Mouse (Mus musculus) liver, embryonic 12.5 days (tissue): ENCODE measurements around the gene Adamtsl2. TPM values are rescaled to one million over a fixed set of nuclear protein-coding genes. Genes with fewer than 3 reads are reported as not detected.

ENCODE experiments used
- ATAC-seq: fragments of 200-750 bp; cut with Nextera tagmentation; 2 replicates; pipeline ENCODE4 v1.8.0; 2017; ENCODE audit warnings: moderate number of reproducible peaks, mild to moderate bottlenecking, moderate library complexity
- H3K27ac ChIP-seq: fragments of 300-500 bp; sonication (generic); 2 replicates; pipeline ENCODE4 v1.5.1; 2016; ENCODE audit warnings: mild to moderate bottlenecking
- H3K27me3 ChIP-seq: fragments of 300-500 bp; sonication (generic); replicated peaks from 2 replicates; pipeline ENCODE4 v1.6.1; 2016; ENCODE audit warnings: mild to moderate bottlenecking, moderate library complexity
- H3K36me3 ChIP-seq: fragments of 300-500 bp; sonication (generic); 2 replicates; pipeline ENCODE4 v1.6.1; 2016; ENCODE audit warnings: mild to moderate bottlenecking, moderate library complexity
- H3K4me1 ChIP-seq: fragments of 300-500 bp; sonication (generic); 2 replicates; pipeline ENCODE4 v1.6.1; 2016
- H3K4me2 ChIP-seq: fragments of 300-500 bp; sonication (generic); 2 replicates; pipeline ENCODE4 v1.6.1; 2016; ENCODE audit warnings: mild to moderate bottlenecking, moderate library complexity
- H3K4me3 ChIP-seq: fragments of 300-500 bp; sonication (generic); 2 replicates; pipeline ENCODE4 v1.5.1; 2016; ENCODE audit warnings: mild to moderate bottlenecking, moderate library complexity
- H3K9ac ChIP-seq: fragments of 300-500 bp; sonication (generic); 2 replicates; pipeline ENCODE4 v1.6.1; 2016; ENCODE audit warnings: mild to moderate bottlenecking, moderate library complexity
- H3K9me3 ChIP-seq: fragments of 300-500 bp; sonication (generic); replicated peaks from 2 replicates; pipeline ENCODE4 v1.6.1; 2016; ENCODE audit warnings: mild to moderate bottlenecking, moderate library complexity
- WGBS: fragments of 180-500 bp; shearing (Covaris S2); methylation state at CpG from one replicate; pipeline ENCODE4 v1.1.7; 2016; ENCODE audit not compliant: insufficient replicate concordance; 5-methylcytosine and 5-hydroxymethylcytosine counted together
- polyA plus RNA-seq: library from polyadenylated mRNA; unstranded; fragments of >200 nt; fragmentation: Nextera tagmentation; extraction: Ambion mirVana; gene quantifications from 2 replicates; pipeline ENCODE4 v1.2.1, GENCODE M21; 2016

The Adamtsl2 gene
- polyA plus RNA-seq, 1 experiment from 2014 or later = 0.77 TPM

GRCm38 (mm10) chr2:27096341-27096981 is 17.3 kb downstream of the Adamtsl2 start:
- no peak for ATAC-seq
- H3K4me3 ChIP-seq = no peak overlapping the region
- 43% methylated on average over 13 of the region's 13 CpGs for WGBS
- peaks cover 13% of the 10 kb centered on the region for H3K27me3 ChIP-seq
- H3K4me1 ChIP-seq = peaks cover 11% of the 10 kb centered on the region; the same call in 1 of the 2 replicates
- H3K27ac ChIP-seq = no peak overlapping the region
- H3K9ac ChIP-seq = no peak overlapping the region
- H3K36me3 ChIP-seq = no peaks in the 10 kb centered on the region
- no peak overlapping the region for H3K4me2 ChIP-seq
- H3K9me3 ChIP-seq = no peaks in the 10 kb centered on the region

DNA sequence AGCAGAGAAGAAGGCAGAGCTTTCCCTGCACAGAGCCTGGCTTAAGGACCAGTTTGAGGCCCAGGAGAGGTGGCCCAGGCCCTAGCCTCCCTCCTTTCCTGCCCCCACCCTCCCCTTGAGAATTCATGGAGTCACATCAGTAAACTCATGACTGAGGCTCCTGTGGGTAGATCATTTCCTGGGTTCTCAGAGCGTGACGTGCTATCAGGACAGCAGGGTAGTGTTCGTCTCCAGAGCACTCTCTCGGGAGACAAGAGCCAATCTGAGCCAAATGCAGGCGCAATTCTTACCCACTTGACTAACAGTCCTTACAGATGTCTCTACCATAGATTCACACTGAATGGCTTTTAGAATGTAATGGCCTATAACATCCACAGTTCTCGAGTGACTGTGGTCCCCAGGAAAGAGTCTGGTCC is 18.1 kb downstream of the Adamtsl2 start:
- peaks cover 11% of the 10 kb centered on the region; the same call in 1 of the 2 replicates for H3K4me1 ChIP-seq
- no peak overlapping the region for H3K4me3 ChIP-seq
- H3K4me2 ChIP-seq = no peak overlapping the region
- peaks cover 17% of the 10 kb centered on the region for H3K27me3 ChIP-seq
- 32% methylated on average over 6 of the region's 6 CpGs for WGBS
- ATAC-seq = no peak
- H3K9me3 ChIP-seq = no peaks in the 10 kb centered on the region
- no peak overlapping the region for H3K27ac ChIP-seq
- no peak overlapping the region for H3K9ac ChIP-seq
- H3K36me3 ChIP-seq = no peaks in the 10 kb centered on the region

GRCm38 (mm10) chr2:27097776-27098175 is 18.6 kb downstream of the Adamtsl2 start:
- H3K27ac ChIP-seq = no peak overlapping the region
- H3K9ac ChIP-seq = no peak overlapping the region
- H3K4me3 ChIP-seq = no peak overlapping the region
- H3K9me3 ChIP-seq = no peaks in the 10 kb centered on the region
- no peak overlapping the region for H3K4me2 ChIP-seq
- no peaks in the 10 kb centered on the region for H3K36me3 ChIP-seq
- ATAC-seq = no peak
- 21% methylated on average over 6 of the region's 6 CpGs for WGBS
- H3K4me1 ChIP-seq = peaks cover 11% of the 10 kb centered on the region; the same call in 1 of the 2 replicates
- peaks cover 17% of the 10 kb centered on the region for H3K27me3 ChIP-seq

DNA sequence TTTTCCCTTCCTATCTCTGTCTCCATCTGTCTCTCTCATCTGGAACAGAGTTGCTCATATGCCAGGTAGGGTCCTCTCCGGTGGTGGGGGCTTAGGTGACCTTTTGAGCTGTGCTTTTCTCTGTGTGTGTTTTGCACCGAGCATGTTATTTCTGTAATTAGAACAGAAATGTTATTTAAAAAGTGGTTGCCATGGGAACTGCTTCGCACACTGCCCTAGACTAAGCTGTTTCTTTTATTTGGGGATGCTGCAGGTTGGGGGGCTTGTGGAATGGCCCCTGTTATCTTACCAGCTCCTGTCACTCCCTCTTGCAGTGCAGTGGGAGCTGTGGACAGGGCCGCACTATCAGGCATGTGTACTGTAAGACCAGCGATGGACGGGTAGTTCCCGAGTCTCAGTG is 24.4 kb downstream of the Adamtsl2 start:
- Histone ChIP-seq H3K27ac (no peak overlapping the region), H3K36me3 (no peaks in the 10 kb centered on the region), H3K4me3 (no peak overlapping the region), H3K27me3 (peaks cover 18% of the 10 kb centered on the region; the same call in 1 of the 2 replicates), H3K4me1 (no peaks in the 10 kb centered on the region), H3K4me2 (no peak overlapping the region), H3K9me3 (no peaks in the 10 kb centered on the region), H3K9ac (no peak overlapping the region)
- ATAC-seq = no peak
- whole genome bisulfite sequencing = 63% methylated on average over 7 of the region's 7 CpGs

GRCm38 (mm10) chr2:27106816-27107215 is 27.6 kb downstream of the Adamtsl2 start:
- Histone ChIP-seq H3K9ac (no peak overlapping the region), H3K27ac (no peak overlapping the region), H3K36me3 (no peaks in the 10 kb centered on the region), H3K4me3 (no peak overlapping the region), H3K9me3 (no peaks in the 10 kb centered on the region), H3K4me2 (no peak overlapping the region), H3K27me3 (peaks cover 14% of the 10 kb centered on the region; the same call in 1 of the 2 replicates), H3K4me1 (no peaks in the 10 kb centered on the region)
- 56% methylated on average over 3 of the region's 3 CpGs for WGBS
- ATAC-seq = no peak

DNA sequence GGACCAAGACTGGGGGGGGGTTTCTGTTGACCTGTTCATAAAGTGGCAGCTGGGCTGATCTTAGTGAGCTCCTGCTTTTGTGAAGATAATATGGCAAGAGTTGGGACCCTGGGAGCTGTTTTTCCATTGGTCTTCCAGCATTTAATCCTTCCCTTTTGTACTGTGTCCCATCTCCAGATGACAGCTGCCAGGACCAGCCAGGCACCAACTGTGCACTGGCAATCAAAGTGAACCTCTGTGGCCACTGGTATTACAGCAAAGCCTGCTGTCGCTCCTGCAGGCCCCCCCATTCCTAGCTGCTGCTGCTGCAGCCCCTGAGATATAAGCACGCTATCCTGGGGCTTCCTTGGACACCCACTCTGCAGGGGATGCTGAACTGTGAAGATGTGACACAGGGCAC is 29.0 kb downstream of the Adamtsl2 start:
- H3K4me1 ChIP-seq = no peaks in the 10 kb centered on the region
- no peak for ATAC-seq
- H3K9ac ChIP-seq = no peak overlapping the region
- H3K4me3 ChIP-seq = no peak overlapping the region
- no peak overlapping the region for H3K4me2 ChIP-seq
- H3K27me3 ChIP-seq = 0 out of 2 replicates have a peak, but pooled peaks cover 18% of the 10 kb centered on the region
- H3K36me3 ChIP-seq = no peaks in the 10 kb centered on the region
- WGBS = 58% methylated on average over 2 of the region's 2 CpGs
- H3K27ac ChIP-seq = no peak overlapping the region
- no peaks in the 10 kb centered on the region for H3K9me3 ChIP-seq

- Histone ChIP-seq H3K27me3 (0 out of 2 replicates have a peak, but pooled peaks cover 18% of the 10 kb centered on the region), H3K9me3 (no peaks in the 10 kb centered on the region), H3K4me3 (no peak overlapping the region), H3K36me3 (no peaks in the 10 kb centered on the region), H3K4me2 (no peak overlapping the region), H3K9ac (no peak overlapping the region), H3K4me1 (no peaks in the 10 kb centered on the region), H3K27ac (no peak overlapping the region)
- WGBS = 64% methylated on average over 5 of the region's 5 CpGs
- no peak for ATAC-seq
Observed at GRCm38 (mm10) chr2:27109052-27109451, 29.9 kb downstream of the Adamtsl2 start.

- ATAC-seq = no peak
- Histone ChIP-seq H3K4me3 (no peak overlapping the region), H3K4me1 (no peaks in the 10 kb centered on the region), H3K9me3 (no peaks in the 10 kb centered on the region), H3K4me2 (no peak overlapping the region), H3K27ac (no peak overlapping the region), H3K36me3 (no peaks in the 10 kb centered on the region), H3K9ac (no peak overlapping the region), H3K27me3 (0 out of 2 replicates have a peak, but pooled peaks cover 9% of the 10 kb centered on the region)
- 74% methylated on average over 20 of the region's 20 CpGs for WGBS
Observed at GRCm38 (mm10) chr2:27112585-27112984, 33.4 kb downstream of the Adamtsl2 start.

DNA sequence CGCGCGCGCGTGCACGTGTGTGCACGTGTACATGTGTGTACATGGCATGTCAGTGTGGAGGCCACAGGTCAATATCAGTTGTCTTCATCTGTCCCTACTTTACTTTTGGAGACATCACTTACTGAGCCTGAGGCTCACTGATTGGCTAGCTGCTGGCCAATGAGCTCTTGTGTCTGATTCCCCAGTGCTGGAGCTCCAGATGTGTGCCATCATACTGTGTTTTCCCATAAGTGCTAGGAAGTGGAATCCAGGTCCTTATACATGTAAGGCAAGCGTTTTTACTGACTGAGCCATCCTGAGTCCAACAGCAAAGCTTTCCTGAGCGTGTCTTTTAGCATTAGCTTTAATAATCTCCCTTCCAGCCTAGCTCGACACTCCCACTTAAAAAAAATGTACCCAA is 35.0 kb downstream of the Adamtsl2 start:
- H3K36me3 ChIP-seq = no peaks in the 10 kb centered on the region
- no peak for ATAC-seq
- H3K9ac ChIP-seq = no peak overlapping the region
- no peak overlapping the region for H3K27ac ChIP-seq
- H3K27me3 ChIP-seq = 0 out of 2 replicates have a peak, but pooled peaks cover 5% of the 10 kb centered on the region
- no peaks in the 10 kb centered on the region for H3K9me3 ChIP-seq
- H3K4me3 ChIP-seq = no peak overlapping the region
- no peaks in the 10 kb centered on the region for H3K4me1 ChIP-seq
- WGBS = 74% methylated on average over 10 of the region's 10 CpGs
- H3K4me2 ChIP-seq = no peak overlapping the region

GRCm38 (mm10) chr2:27118452-27118851 is 39.3 kb downstream of the Adamtsl2 start:
- Histone ChIP-seq H3K27ac (no peak overlapping the region), H3K9ac (no peak overlapping the region), H3K4me3 (no peak overlapping the region), H3K36me3 (no peaks in the 10 kb centered on the region), H3K4me1 (no peaks in the 10 kb centered on the region), H3K27me3 (no peaks in the 10 kb centered on the region), H3K4me2 (no peak overlapping the region), H3K9me3 (no peaks in the 10 kb centered on the region)
- 44% methylated on average over 4 of the region's 4 CpGs for WGBS
- no peak for ATAC-seq

GRCm38 (mm10) chr2:27119766-27120165 is 40.6 kb downstream of the Adamtsl2 start:
- H3K4me3 ChIP-seq = no peak overlapping the region
- no peak overlapping the region for H3K9ac ChIP-seq
- no peaks in the 10 kb centered on the region for H3K4me1 ChIP-seq
- H3K4me2 ChIP-seq = no peak overlapping the region
- WGBS = 71% methylated on average over 2 of the region's 2 CpGs
- H3K9me3 ChIP-seq = no peaks in the 10 kb centered on the region
- H3K27ac ChIP-seq = no peak overlapping the region
- ATAC-seq = no peak
- H3K27me3 ChIP-seq = no peaks in the 10 kb centered on the region
- no peaks in the 10 kb centered on the region for H3K36me3 ChIP-seq

- Histone ChIP-seq H3K27ac (no peak overlapping the region), H3K4me3 (no peak overlapping the region), H3K9ac (no peak overlapping the region), H3K4me2 (no peak overlapping the region), H3K4me1 (no peaks in the 10 kb centered on the region), H3K9me3 (no peaks in the 10 kb centered on the region), H3K36me3 (no peaks in the 10 kb centered on the region), H3K27me3 (no peaks in the 10 kb centered on the region)
- ATAC-seq = no peak
- 68% methylated on average over 8 of the region's 8 CpGs for WGBS
Observed at GRCm38 (mm10) chr2:27120241-27120641, 41.1 kb downstream of the Adamtsl2 start.
